Mouse (Mus musculus): ENCODE measurements around the gene Pgm3. TPM values are rescaled to one million over a fixed set of nuclear protein-coding genes. Genes with fewer than 3 reads are reported as not detected.
A peak's percentile ranks its signal among the peaks of the same experiment; 100 is the strongest.
"Not testable (repeated sequence)": the region's sequence is repeated elsewhere in the genome, so short reads cannot be mapped to it uniquely, and the experiment has no call there.

The Pgm3 gene
- total RNA-seq (2021) = 10 to 100 TPM; 21.7 to 24.1 TPM
- long read RNA-seq, experiment 1, transcript Pgm3-201 (13 exons, 2,666 nt) = major isoform, 46 of 49 reads
- long read RNA-seq, experiment 1, partial matches to known transcripts = 2 of 49 reads
- long read RNA-seq, experiment 1, other reads (novel, unspliced or antisense) = 1 of 49 reads
- long read RNA-seq, experiment 2, transcript Pgm3-201 (13 exons, 2,666 nt) = major isoform, 16 of 17 reads
- long read RNA-seq, experiment 2, partial matches to known transcripts = 0 of 17 reads
- long read RNA-seq, experiment 2, other reads (novel, unspliced or antisense) = 1 of 17 reads

DNA sequence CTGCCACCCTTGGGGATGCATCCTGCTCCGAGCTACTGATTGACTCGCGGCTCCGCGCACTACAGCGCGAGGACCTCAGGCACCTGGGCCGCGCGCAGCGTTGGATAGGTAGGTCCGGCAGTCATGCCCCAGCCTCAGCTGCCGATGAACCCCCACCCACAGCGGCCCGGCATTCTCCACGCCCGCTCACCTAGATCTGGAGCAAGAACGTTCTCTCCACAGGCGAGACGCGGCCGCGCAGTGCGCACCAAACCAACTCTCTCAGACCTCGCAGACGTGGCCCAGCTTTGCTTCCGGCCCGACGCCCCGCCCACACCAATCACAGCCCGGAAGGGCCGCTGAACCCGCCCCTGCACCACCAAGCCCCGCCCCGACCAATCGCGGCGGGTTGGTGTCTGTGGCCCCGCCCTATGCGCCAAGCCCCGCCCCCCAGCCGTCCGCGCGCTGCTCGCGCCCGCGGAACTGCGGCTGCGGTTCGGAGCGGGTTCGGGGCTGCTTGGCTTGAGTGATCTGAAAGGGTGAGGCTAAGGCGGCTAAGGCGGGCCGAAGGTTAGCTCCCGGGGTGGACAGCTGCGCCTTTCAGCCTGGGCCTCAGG lies at the start of gene Pgm3, which contains the start of gene Rwdd2a:
Pgm3 (minus strand) TSS at position 303 of the 596 bp plus-strand sequence.
Rwdd2a (plus strand) TSS at position 452 of the 596 bp plus-strand sequence.
- peak; percentile 99 for DNase-seq

DNA sequence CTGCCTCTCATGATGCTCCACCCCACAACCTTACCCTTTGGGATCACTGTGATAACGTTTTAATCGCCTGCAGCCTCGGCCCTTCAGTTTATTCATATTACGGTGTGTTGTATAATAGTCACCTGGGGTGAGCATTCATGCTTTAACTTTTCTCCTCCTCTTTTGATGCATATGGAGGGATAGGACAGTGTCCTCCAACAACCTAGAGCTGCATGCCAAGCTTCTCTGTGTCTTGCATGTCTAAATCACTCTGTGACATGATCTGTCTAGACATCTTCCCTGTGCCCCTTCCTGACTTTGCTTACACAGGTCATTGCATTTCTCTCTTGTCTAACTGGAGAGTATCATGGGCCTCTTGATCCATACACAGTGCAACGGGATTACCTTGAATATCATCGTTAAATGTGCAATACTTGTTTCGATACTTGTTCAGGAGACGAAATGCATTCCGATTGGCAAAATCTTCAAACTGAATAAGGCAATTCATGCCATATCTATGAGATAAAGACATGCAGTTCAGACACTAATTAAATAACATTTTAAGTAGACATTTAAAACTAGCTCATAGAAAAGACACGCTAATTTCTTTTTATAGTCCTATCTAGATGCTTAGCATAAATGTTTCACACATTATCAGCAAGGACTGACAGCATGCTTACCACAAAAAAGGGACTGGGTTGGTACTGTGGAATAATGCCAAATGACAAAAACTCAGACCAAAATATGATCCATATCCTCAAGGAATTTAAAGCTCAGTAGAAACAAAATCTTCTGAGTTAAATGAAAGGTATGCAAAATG lies 47.9 kb upstream of the Pgm3 start:
- no peak for DNase-seq

DNA sequence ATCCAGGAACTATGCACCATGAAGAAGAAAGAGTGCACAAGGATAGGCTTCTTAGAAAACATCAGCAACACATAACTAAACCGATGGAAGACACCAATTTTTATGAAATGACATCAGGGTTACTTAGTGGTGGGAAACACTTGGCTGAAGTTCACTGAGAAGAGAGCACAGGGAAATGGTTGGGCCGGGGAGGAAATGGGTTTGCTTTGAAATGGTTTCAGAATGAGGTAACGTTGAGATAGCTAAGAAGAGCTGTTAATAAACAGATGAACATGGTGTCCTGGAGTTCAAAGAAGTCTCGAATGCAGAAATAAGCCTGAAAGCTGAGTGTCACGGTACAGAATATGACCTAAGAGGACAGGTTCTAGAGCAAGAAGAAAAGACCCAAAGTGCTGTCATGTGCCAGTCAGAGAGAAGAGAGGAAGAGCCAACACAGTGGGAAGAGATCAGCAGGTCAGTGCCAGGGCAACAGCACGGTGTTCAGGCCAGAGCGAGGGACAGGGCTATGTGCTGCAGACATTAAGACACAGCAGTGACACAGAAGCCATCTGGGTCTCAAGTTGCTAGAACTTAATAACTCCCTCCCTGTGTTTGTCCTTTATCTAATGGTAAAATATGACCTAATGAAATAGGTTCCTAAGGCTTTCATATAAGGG lies 46.3 kb upstream of the Pgm3 start:
- no peak for DNase-seq

DNA sequence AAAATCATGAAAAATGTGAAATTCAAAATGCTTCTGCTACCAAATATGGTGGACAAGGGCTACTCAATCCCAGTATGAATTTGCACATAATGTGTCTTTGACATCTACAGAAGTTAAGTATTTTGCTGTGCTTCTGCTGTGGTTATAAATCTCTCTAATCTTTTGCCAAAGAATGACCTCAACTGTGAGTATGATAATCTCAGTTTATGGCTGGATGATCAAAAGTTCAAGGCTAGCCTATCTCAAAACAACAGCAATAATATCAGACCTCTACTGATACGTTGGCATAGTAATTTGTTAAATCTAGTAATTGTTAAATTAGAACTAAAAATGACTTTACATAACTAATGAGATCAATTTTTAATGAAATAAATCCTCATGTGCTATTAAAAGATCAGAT lies 44.1 kb upstream of the Pgm3 start:
- DNase-seq = no peak

DNA sequence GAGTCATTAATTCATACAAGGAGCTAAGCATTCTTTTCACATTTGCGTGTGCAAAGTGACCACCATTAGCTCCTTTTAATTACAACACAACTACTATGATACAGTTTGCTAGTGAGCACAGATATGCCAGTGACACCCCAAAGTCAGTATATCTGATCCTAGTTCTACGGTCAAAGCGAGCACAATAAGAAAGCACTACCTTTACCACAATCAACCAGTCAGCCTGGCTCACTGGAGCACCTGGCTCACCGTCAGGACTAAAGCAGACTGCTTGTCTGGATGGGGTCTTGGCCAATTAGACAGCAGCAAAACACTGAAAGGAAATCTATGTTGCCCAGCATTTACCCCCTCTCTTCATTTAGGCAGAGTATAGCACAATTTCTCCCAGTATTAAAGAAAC lies 40.4 kb upstream of the Pgm3 start:
- no peak for DNase-seq

DNA sequence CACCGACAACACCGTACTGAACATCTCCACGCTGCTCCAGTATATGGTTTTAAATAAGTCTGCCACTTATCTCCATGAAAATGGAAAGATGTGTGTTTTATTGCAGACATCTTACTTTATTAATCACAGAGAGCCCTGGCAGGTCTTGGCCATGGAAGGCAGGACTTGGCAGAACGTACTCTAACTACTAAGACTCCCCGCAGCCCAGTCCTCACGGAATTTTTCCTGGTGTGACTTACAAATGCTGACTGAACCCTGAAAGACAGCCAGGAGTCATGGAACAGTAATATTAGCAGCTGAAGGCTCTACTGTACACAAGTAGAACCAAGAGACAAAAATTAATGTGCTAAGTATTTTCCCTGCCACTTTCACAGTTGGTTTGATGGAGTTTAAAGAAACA lies 34.1 kb upstream of the Pgm3 start:
- DNase-seq = no peak

DNA sequence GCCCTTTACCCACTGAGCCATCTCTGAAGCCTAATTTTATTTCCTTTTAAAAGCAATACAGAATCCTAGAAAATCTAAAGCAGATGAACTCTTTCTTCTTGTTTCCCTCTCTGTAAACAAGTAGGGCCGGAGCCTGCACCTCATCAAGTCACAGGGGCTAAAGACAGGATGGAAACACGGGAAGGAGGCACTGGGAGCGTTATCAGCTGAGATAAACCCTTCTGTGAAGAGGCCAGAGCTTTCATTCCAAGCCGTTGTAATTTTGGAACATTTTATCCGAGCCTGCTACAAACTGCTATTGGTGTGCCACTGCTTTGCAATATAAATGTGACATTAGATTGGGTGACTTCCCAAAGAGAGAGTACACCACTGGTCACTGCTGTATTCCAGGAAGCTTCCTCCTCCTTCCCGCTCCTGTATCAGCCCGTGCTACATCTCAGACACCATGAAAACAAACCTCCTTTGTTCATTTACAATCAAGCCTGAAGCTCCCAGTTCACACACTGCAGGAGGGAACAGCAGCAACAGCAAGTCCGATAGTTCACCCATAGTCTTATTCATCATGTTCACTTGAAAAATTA lies 28.2 kb upstream of the Pgm3 start:
- DNase-seq = no peak

DNA sequence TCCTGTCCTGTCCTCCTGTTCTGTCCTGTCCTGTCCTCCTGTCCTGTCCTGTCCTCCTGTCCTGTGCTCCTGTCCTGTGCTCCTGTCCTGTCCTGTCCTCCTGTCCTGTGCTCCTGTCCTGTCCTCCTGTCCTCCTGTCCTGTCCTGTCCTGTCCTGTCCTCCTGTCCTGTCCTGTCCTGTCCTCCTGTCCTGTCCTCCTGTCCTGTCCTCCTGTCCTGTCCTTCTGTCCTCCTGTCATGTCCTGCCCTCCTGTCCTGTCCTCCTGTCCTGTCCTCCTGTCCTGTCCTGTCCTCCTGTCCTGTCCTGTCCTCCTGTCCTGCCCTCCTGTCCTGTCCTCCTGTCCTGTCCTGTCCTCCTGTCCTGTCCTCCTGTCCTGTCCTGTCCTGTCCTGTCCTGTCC lies 25.3 kb upstream of the Pgm3 start:
- not testable (repeated sequence) for DNase-seq

DNA sequence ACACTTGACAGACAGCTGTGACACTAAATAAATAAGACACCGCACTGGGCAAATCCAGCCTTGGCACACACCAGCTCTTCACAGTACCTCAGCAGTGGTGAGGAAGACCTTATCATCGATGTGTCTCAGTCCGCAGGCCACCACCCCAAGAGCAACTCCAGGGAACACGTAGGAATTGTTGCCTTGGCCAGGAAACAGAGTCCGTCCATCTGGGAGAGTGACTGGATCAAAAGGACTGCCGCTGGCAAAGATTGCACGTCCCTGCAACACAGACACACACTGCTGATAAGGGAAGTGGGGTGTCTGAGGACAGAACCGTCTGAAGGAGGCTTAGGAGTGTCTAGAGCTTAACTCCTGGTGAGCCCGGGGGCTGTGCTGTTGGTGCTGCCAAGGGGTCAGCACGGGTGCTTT lies 22.7 kb upstream of the Pgm3 start:
- not testable (repeated sequence) for DNase-seq

DNA sequence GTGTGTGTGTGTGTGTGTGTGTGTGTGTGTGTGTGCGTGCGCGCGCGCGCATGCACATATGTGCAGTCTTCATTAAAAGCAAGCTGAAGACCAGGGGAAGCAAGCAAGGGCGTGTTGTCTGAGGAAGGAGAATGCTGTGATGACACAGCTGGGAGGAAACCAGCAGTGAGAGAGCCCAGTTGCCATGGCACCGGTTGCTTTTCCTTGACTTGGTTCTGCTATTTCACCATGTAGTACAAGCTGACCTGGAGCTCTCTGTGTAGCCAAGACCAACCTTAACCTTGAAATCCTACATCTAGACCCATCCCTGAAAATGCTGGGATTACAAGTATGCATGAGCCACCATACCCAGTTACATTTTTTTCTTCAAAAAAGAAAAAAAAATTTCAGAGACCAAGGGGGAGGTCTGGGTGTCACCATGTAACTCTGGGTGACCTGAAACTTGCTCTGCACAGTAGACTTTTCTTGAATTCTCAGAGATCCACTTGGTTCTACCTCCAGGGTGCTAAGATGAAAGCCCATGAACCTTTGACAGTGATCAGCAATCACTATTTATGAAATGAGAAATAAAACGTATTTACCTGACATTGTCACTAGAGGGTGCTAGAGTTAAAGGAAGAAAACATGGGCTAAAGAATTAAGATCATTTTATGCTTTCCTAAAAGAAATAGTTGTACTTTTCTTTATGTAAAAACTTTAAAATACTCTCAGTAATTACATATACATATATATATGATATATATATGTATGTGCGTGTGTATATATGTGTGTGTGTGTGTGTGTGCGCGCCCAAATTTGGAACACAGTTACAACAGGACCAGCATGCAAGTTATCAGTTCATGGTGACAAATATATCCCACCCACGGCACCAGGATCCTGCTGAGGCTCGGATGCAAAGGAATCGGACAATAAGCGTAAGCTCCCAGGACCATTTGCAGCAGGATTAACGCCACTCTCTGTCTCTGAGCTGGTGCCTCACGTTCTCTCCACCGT lies 21.3 kb upstream of the Pgm3 start:
- no peak for DNase-seq

DNA sequence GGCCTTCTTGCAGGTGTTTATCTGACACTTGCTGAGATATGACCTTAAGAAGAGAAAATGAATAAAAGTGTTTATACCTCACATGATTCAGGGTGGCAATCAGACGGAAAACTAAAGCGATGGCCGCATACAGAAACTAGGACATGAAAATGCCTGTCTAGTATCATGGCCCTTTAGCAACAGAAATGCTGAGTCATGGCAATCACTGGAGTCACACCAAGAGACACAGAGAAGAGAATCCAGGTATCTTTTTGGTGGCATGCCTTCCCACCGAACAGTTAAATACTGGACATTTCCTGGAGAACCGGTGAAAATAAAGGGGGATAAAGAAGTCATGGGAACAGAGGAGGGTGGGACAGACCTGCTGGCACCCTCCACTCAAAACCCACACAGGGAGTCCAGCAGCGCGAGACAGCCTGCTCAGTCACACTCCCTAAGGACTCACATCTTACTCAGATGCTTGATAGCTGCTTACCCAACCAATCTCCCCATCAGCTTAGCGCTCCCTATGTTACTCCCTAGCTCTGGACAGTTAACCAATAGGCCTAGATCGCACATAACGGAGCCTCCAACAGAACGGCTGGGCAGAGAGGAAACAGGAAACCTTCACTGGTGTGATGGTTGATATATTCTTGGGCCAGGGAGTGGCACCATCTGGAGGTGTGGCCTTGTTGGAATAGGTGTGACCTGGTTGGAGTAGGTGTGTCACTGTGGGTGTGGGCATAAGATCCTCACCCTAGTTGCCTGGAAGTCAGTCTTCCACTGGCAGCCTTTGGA lies 15.6 kb upstream of the Pgm3 start:
- DNase-seq = no peak

DNA sequence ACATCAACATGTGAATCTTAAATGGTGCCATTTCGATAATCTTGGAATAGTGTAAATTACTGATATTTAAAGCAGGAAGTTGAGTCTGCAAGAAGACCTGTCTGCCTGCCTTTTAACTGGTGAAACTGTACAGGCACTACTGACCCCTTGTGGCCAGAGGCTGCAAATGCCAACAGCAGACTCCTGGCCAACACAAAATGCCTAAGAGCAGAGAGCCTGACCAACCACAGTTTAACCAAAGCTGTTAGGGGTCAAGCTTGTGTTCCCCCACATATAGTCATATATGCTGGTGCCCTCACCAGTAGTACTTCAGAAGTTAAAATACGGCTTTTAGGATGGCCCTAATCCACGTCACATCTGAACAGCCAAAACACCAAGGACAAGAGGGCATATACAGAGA lies 12.1 kb upstream of the Pgm3 start:
- DNase-seq = peak; percentile 80

DNA sequence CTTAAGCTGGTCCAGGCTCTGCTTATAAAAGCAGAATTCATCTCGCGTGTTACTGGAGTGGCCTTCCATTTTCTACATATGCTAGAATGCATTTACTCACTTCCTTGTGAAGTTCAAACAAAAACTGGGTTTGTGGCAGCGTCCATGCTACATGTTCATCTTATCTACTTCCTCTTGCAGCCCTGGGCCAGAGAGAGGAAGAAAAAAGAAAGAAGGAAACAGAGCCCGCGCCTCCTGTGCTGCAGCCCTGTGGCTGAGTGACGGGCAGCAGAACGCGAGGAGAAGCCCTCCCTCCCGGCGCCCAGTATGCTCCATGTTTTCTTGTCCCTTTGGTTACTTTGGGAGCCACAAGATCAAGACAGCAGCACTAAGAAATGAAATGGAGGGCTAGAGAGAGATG lies 8.0 kb upstream of the Pgm3 start:
- no peak for DNase-seq

DNA sequence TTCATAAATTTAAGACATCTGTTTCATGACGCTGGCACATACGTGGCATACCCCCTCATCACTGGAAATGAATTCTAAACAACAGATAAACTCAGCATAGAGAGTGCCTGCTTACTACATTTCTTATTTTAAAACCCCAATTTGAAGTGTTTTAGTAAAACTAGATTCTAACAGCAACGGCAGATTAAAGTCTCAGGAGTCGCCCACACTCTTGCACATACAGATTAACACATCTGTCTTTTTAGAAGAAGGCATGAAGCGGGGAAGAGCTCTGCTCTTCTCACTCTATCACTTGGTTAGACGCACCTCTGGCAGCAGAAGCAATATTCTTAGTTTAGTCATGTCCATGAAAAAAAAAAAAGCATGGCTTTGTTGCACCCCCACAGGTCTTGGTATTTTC lies 3.5 kb upstream of the Pgm3 start:
- DNase-seq = no peak

DNA sequence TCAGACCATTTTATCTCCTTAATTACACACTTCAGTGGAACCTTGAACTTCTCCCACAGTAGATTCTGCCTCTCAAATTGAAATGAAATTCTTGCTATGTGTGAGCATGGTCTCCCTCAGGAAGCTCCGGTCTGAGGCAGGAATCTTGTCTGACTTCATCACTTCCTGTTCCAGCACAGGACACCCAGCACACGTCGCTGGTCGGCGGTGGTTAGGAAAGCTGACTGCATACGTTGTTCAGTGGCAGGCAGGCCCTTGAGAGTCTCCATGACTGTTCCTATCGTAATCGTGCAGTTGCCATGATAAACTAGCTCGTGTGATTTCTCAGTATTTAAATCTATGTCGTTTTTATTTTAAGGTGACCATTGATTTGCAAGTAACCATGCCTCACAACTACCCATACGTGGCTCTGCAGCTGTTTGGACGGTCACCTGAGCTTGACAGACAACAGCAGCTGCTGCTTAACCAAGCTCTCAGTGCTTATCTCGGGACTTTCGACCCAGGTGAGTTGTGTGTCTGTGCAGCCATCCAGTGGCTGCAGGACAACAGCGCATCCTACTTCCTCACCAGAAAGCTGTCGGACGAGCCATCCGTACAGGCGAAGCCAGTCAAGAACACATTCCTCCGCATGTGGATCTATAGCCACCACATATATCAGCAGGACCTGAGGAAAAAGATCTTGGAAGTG lies 2.1 kb upstream of the Pgm3 start:
- no peak for DNase-seq

DNA sequence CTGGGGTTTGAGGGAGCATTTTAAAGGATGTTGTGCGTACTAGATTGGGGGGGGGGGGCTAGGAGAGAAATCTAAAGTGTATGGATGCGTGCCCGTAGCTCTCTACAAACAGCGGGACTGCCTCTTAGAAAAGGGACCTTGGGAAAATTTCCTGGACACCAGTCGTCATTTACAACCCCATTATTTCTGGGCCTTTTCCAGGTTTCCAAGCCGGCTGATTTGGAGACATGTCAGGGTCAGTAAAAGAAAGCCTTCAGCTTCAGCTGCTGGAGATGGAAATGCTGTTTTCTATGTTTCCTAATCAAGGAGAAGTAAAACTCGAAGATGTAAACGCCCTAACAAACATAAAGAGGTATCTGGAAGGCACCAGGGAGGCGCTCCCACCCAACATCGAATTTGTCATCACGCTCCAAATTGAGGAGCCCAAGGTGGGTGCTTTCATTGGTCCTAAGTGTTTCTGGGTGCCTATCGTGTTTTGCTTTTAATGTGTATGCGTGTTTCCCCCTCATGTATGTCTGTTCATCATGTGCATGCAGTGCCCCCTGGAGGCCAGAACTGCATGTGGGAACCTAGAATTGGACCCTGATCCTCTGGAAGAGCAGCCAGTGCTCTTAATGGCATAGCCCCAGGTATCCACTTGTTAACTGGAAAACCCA lies 1.1 kb upstream of the Pgm3 start:
- peak; percentile 86 for DNase-seq

DNA sequence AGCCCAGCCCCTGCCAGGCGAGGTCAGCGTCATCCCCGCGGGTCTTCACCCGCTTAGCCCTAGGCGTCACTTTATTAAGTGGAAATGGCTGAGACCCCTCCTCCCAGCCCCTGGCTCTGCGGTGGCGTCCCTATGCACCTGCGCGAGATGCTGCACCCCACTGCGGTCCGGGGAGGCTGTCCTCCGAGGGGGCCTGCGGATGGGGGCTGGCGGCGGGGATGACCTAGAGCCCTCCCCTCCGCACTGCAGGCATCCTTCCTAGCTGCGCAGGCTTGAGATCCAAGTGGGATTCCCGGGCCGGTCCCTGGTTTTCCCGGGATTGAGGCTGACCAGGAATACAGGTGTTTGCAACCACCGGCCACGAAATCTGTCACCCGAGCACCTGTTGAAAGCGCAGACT lies 554 bp upstream of the Pgm3 start:
- no peak for DNase-seq

DNA sequence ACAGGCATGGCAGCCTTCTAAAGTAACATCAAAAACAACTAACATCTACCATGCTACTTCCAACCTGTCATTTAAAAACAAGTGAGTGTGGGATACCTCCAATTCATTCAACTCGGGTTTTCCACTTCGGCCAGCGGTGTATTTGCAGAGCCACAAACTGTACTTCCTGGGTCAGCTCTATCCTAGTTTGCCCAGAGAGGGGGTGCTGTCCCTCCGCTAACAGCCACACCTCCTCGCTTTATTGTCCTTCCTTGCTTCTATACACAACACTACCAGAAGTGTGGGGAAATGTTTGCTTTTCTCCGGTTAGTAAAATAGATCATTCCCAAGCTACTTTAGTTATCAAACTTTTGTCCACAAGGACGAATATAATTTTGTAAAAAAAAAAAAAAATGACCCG lies 696 bp downstream of the Pgm3 start:
- DNase-seq = no peak

DNA sequence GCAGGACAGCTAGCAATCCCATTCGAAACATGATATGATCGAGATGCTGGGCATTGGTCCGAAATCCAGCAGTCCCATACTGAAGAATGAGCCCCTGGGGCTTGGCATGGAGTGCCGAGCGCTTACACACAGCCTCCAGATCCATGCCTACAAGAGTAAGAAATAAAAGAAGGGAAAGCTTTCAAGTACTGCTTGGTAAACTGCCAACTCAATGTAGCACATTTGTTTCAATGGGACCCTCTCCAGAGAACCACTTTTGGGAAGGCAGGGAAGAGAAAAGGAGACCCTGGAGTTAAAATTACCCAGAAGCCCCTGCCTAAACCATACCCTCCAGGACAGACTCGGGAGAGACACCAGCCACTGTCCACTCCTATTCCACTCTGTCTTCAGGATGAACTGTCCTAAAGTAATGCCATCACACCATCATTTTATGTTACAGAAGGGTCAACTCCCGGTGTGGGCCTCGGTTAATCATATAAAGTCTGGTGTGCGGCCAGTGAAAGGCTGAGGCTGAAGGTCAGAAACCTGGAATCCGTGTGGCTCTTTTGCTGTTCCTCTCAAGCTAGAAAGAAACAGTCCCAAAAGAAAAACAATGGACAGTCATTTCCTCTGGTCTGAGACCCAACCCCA lies 1.3 kb downstream of the Pgm3 start:
- DNase-seq = no peak
